Comparison of ENCODE assay signal across 11 mouse cellular contexts in genomic region chr11:102211936-102212341, GRCm38 (mm10). TPM values are rescaled to one million over a fixed set of nuclear protein-coding genes. Genes with fewer than 3 reads are reported as not detected.
A peak's percentile ranks its signal among the peaks of the same experiment; 100 is the strongest.
DNase-seq lines count a peak whose midpoint lies in the region; ATAC-seq and TF ChIP-seq lines count a peak whose summit lies in the region.
"Had no signal": no experiment of that assay in that cellular context is flagged by ENCODE, and none has a peak within 500 bp of the region (broad histone marks: within the 10 kb centered on the region; RNA-seq: fewer than 3 reads in every experiment).

No protein-coding gene starts in this region.

- no peaks in the 10 kb centered on the region for H3K27me3 ChIP-seq in forebrain, embryonic 11.5 days (ENCODE audit: control insufficient read depth, insufficient read depth, low read length)
- no peaks in the 10 kb centered on the region for H3K27me3 ChIP-seq in forebrain, embryonic 10.5 days (ENCODE audit: poor library complexity, severe bottlenecking)
- no peaks in the 10 kb centered on the region for H3K27me3 ChIP-seq in embryonic facial prominence, embryonic 13.5 days
- no peaks in the 10 kb centered on the region for H3K27me3 ChIP-seq in lung, postnatal 0 days (replicated peaks; ENCODE audit: insufficient read depth, low read length)

- H3K9me3 ChIP-seq in forebrain, embryonic 11.5 days (ENCODE audit: control insufficient read depth, low read length): no peaks in the 10 kb centered on the region
- no peaks in the 10 kb centered on the region for H3K9me3 ChIP-seq in forebrain, embryonic 10.5 days
- H3K9me3 ChIP-seq in embryonic facial prominence, embryonic 13.5 days: no peaks in the 10 kb centered on the region
- no peaks in the 10 kb centered on the region for H3K9me3 ChIP-seq in lung, postnatal 0 days (ENCODE audit: low read length)

- no peak overlapping the region for H3K4me2 ChIP-seq in forebrain, embryonic 11.5 days (ENCODE audit: low read depth, low read length, severe bottlenecking)
- peak overlapping the region; percentile 11; the same call in 1 of the 2 replicates for H3K4me2 ChIP-seq in embryonic facial prominence, embryonic 13.5 days
- no peak overlapping the region for H3K4me2 ChIP-seq in lung, postnatal 0 days (replicated peaks; ENCODE audit: low read depth, low read length)

- DNase-seq in forebrain, embryonic 11.5 days (ENCODE audit: low spot score): peak; percentile 50
- DNase-seq in forebrain, embryonic 10.5 days (ENCODE audit: extremely low spot score, low spot score): no peak
- DNase-seq in kidney, postnatal 14 days: peak; percentile 39
- DNase-seq in kidney, adult 11 months: no peak
- peak; percentile 71 to 73 for DNase-seq in heart, postnatal 10 days
- no peak for DNase-seq in lung, postnatal 0 days (ENCODE audit: low spot score)
- DNase-seq in frontal cortex, postnatal 14 days (ENCODE audit: low spot score in 2 of 2): no peak
- DNase-seq: lung, adult 2 months; right cerebral cortex, adult 18-20 months had no signal

- H3K9ac ChIP-seq in forebrain, embryonic 11.5 days (ENCODE audit: low read length): no peak overlapping the region
- H3K9ac ChIP-seq in embryonic facial prominence, embryonic 13.5 days: no peak overlapping the region
- no peak overlapping the region for H3K9ac ChIP-seq in lung, postnatal 0 days (replicated peaks; ENCODE audit: low read depth)

- peaks cover 12% of the 10 kb centered on the region; the same call in 1 of the 2 replicates for H3K4me1 ChIP-seq in forebrain, embryonic 11.5 days (replicated peaks; ENCODE audit: control insufficient read depth, insufficient read depth, low read length)
- peaks cover 88% of the 10 kb centered on the region for H3K4me1 ChIP-seq in forebrain, embryonic 10.5 days
- peaks cover 93% of the 10 kb centered on the region for H3K4me1 ChIP-seq in embryonic facial prominence, embryonic 13.5 days
- peaks cover 44% of the 10 kb centered on the region for H3K4me1 ChIP-seq in lung, postnatal 0 days (ENCODE audit: insufficient read depth, low read depth, low read length)

- TF ChIP-seq EP300 in lung, postnatal 0 days (IDR thresholded peaks at IDR 0.05): no peak

- intact Hi-C loops in heart, postnatal 10 days (cut with DNase I): no loop called here

- 82% methylated on average over 18 of the region's 18 CpGs for WGBS in forebrain, embryonic 11.5 days
- 84% methylated on average over 18 of the region's 18 CpGs for WGBS in forebrain, embryonic 10.5 days
- 51% methylated on average over 18 of the region's 18 CpGs for WGBS in embryonic facial prominence, embryonic 13.5 days
- WGBS in lung, postnatal 0 days: 30% methylated on average over 18 of the region's 18 CpGs

- no peak for ATAC-seq in forebrain, embryonic 11.5 days (replicated peaks; ENCODE audit: low FRiP score)
- ATAC-seq in embryonic facial prominence, embryonic 13.5 days (ENCODE audit: insufficient number of reproducible peaks, insufficient read depth, low FRiP score, low TSS enrichment, low read depth): no peak
- ATAC-seq in lung, postnatal 0 days: no peak
- ATAC-seq: inflammation-experienced regulatory T-cells, adult 6 months had no signal

- H3K36me3 ChIP-seq in forebrain, embryonic 11.5 days (ENCODE audit: control insufficient read depth, insufficient read depth, low read length): no peaks in the 10 kb centered on the region
- peaks cover under 1% of the 10 kb centered on the region; the same call in 1 of the 2 replicates for H3K36me3 ChIP-seq in forebrain, embryonic 10.5 days (replicated peaks)
- peaks cover 11% of the 10 kb centered on the region for H3K36me3 ChIP-seq in embryonic facial prominence, embryonic 13.5 days
- H3K36me3 ChIP-seq in lung, postnatal 0 days (ENCODE audit: insufficient read depth, low read length): no peaks in the 10 kb centered on the region

- H3K27ac ChIP-seq in forebrain, embryonic 11.5 days (ENCODE audit: low read depth, low read length): no peak overlapping the region
- H3K27ac ChIP-seq in forebrain, embryonic 10.5 days: no peak overlapping the region
- H3K27ac ChIP-seq in embryonic facial prominence, embryonic 13.5 days: peak overlapping the region; percentile 83
- no peak overlapping the region for H3K27ac ChIP-seq in lung, postnatal 0 days (ENCODE audit: low read length)

- no peak overlapping the region for H3K4me3 ChIP-seq in forebrain, embryonic 11.5 days (ENCODE audit: low read depth, low read length)
- H3K4me3 ChIP-seq in forebrain, embryonic 10.5 days: no peak overlapping the region
- no peak overlapping the region for H3K4me3 ChIP-seq in embryonic facial prominence, embryonic 13.5 days
- H3K4me3 ChIP-seq in lung, postnatal 0 days (ENCODE audit: low read depth, low read length): no peak overlapping the region

- TF ChIP-seq CTCF in lung, postnatal 0 days (IDR thresholded peaks at IDR 0.05): no peak

RNA-seq across cellular contexts. Expression of gene Hdac5, which starts 18.0 kb away (rescaled TPM):
- 35.0 and 36.8 TPM in 2 replicates for polyA plus RNA-seq in forebrain, embryonic 11.5 days (2014; fragmentation: Nextera tagmentation; extraction: Ambion mirVana)
- 39.8 and 44.6 TPM in 2 replicates for polyA plus RNA-seq in forebrain, embryonic 10.5 days (2016; fragmentation: Nextera tagmentation; extraction: Ambion mirVana)
- 80.5 and 84.4 TPM in 2 replicates for polyA plus RNA-seq in embryonic facial prominence, embryonic 13.5 days (2015; fragmentation: Nextera tagmentation; extraction: Ambion mirVana)
- 100 to 1,000 TPM; 106 to 139 TPM for total RNA-seq in heart, postnatal 10 days (2021)
- polyA plus RNA-seq in lung, postnatal 0 days (2015; fragmentation: Nextera tagmentation; extraction: Ambion mirVana): 65.6 and 79.0 TPM in 2 replicates

RNA-seq across cellular contexts. Expression of gene G6pc3, which starts 22.5 kb away (rescaled TPM):
- polyA plus RNA-seq in forebrain, embryonic 11.5 days (2014; fragmentation: Nextera tagmentation; extraction: Ambion mirVana): 30.6 and 32.2 TPM in 2 replicates
- 38.0 and 39.5 TPM in 2 replicates for polyA plus RNA-seq in forebrain, embryonic 10.5 days (2016; fragmentation: Nextera tagmentation; extraction: Ambion mirVana)
- 27.6 and 28.3 TPM in 2 replicates for polyA plus RNA-seq in embryonic facial prominence, embryonic 13.5 days (2015; fragmentation: Nextera tagmentation; extraction: Ambion mirVana)
- total RNA-seq in heart, postnatal 10 days (2021): 10 to 100 TPM; 37.9 to 38.1 TPM
- 15.8 and 16.7 TPM in 2 replicates for polyA plus RNA-seq in lung, postnatal 0 days (2015; fragmentation: Nextera tagmentation; extraction: Ambion mirVana)

RNA-seq across cellular contexts. Expression of gene Lsm12, which starts 26.8 kb away (rescaled TPM):
- polyA plus RNA-seq in forebrain, embryonic 11.5 days (2014; fragmentation: Nextera tagmentation; extraction: Ambion mirVana): 73.2 and 78.7 TPM in 2 replicates
- 137 and 141 TPM in 2 replicates for polyA plus RNA-seq in forebrain, embryonic 10.5 days (2016; fragmentation: Nextera tagmentation; extraction: Ambion mirVana)
- polyA plus RNA-seq in embryonic facial prominence, embryonic 13.5 days (2015; fragmentation: Nextera tagmentation; extraction: Ambion mirVana): 125 and 159 TPM in 2 replicates
- total RNA-seq in heart, postnatal 10 days (2021): 10 to 100 TPM; 58.5 to 61.4 TPM
- polyA plus RNA-seq in lung, postnatal 0 days (2015; fragmentation: Nextera tagmentation; extraction: Ambion mirVana): 74.7 and 79.9 TPM in 2 replicates

RNA-seq across cellular contexts. Expression of gene BC030867, which starts 36.7 kb away (rescaled TPM):
- polyA plus RNA-seq in forebrain, embryonic 11.5 days (2014; fragmentation: Nextera tagmentation; extraction: Ambion mirVana): 23.5 and 26.6 TPM in 2 replicates
- polyA plus RNA-seq in forebrain, embryonic 10.5 days (2016; fragmentation: Nextera tagmentation; extraction: Ambion mirVana): 27.3 TPM in 2 replicates
- 18.3 and 19.7 TPM in 2 replicates for polyA plus RNA-seq in embryonic facial prominence, embryonic 13.5 days (2015; fragmentation: Nextera tagmentation; extraction: Ambion mirVana)
- 1 to 10 TPM; 1.7 to 1.8 TPM for total RNA-seq in heart, postnatal 10 days (2021)
- polyA plus RNA-seq in lung, postnatal 0 days (2015; fragmentation: Nextera tagmentation; extraction: Ambion mirVana): 0.88 and 1.3 TPM in 2 replicates

RNA-seq across cellular contexts. Expression of gene Tmem101, which starts 55.7 kb away (rescaled TPM):
- polyA plus RNA-seq in forebrain, embryonic 11.5 days (2014; fragmentation: Nextera tagmentation; extraction: Ambion mirVana): 35.7 and 38.9 TPM in 2 replicates
- polyA plus RNA-seq in forebrain, embryonic 10.5 days (2016; fragmentation: Nextera tagmentation; extraction: Ambion mirVana): 37.3 and 39.8 TPM in 2 replicates
- polyA plus RNA-seq in embryonic facial prominence, embryonic 13.5 days (2015; fragmentation: Nextera tagmentation; extraction: Ambion mirVana): 45.4 and 45.5 TPM in 2 replicates
- 10 to 100 TPM; 13.7 to 14.7 TPM for total RNA-seq in heart, postnatal 10 days (2021)
- polyA plus RNA-seq in lung, postnatal 0 days (2015; fragmentation: Nextera tagmentation; extraction: Ambion mirVana): 17.6 and 18.9 TPM in 2 replicates

Comparison
In these comparisons a context has a peak if more than half of its experiments do, and no peak if none do; other contexts are left out.
1. DNase-seq: peak in forebrain, embryonic 11.5 days (single experiment), kidney, postnatal 14 days (single experiment) and heart, postnatal 10 days (2 of 2); none in forebrain, embryonic 10.5 days (single experiment), kidney, adult 11 months (single experiment), lung, postnatal 0 days (single experiment) and frontal cortex, postnatal 14 days (0 of 2).